In genomic region chr15:80739972-80740371, GRCm38 (mm10) we compare ENCODE assay signal across 20 mouse cellular contexts. TPM values are rescaled to one million over a fixed set of nuclear protein-coding genes. Genes with fewer than 3 reads are reported as not detected.
DNase-seq lines count a peak whose midpoint lies in the region; ATAC-seq and TF ChIP-seq lines count a peak whose summit lies in the region.
"Had no signal": no experiment of that assay in that cellular context is flagged by ENCODE, and none has a peak within 500 bp of the region (broad histone marks: within the 10 kb centered on the region; RNA-seq: fewer than 3 reads in every experiment).

No protein-coding gene starts in this region.

- no peak overlapping the region for H3K9ac ChIP-seq in embryonic facial prominence, embryonic 14.5 days (ENCODE audit: low read depth, low read length)
- no peak overlapping the region for H3K9ac ChIP-seq in MEL (ENCODE audit: control insufficient read depth, low read depth, low read length, poor library complexity, severe bottlenecking)
- H3K9ac ChIP-seq in intestine, embryonic 16.5 days (ENCODE audit: low read depth, low read length): no peak overlapping the region
- H3K9ac ChIP-seq: liver, embryonic 14.5 days; midbrain, embryonic 15.5 days; neural tube, embryonic 12.5 days had no signal

- TF ChIP-seq RAD21 in MEL (IDR thresholded peaks at IDR 0.05; ENCODE audit: low read depth, low read length): no peak

- TF ChIP-seq CTCF in MEL (IDR thresholded peaks at IDR 0.05 in 2 of 3, conservative IDR thresholded peaks at IDR 0.05 in 1 of 3; ENCODE audit: control insufficient read depth in 1 of 3, insufficient read depth in 1 of 3, low read depth in 2 of 3, low read length in 3 of 3, poor library complexity in 1 of 3, severe bottlenecking in 1 of 3): no peak

- H3K4me2 ChIP-seq in embryonic facial prominence, embryonic 14.5 days (ENCODE audit: low read depth, low read length): no peak overlapping the region
- H3K4me2 ChIP-seq in intestine, embryonic 16.5 days (ENCODE audit: low read depth, low read length): no peak overlapping the region
- H3K4me2 ChIP-seq: midbrain, embryonic 15.5 days; neural tube, embryonic 12.5 days had no signal

- H3K4me3 ChIP-seq in embryonic facial prominence, embryonic 14.5 days (ENCODE audit: low read depth, low read length): no peak overlapping the region
- no peak overlapping the region for H3K4me3 ChIP-seq in embryonic facial prominence, embryonic 10.5 days
- no peak overlapping the region for H3K4me3 ChIP-seq in MEL (ENCODE audit: control insufficient read depth in 1 of 2, insufficient read depth in 1 of 2, low read depth in 2 of 2, low read length in 2 of 2)
- no peak overlapping the region for H3K4me3 ChIP-seq in intestine, embryonic 16.5 days (ENCODE audit: low read length)
- H3K4me3 ChIP-seq: erythroblast, embryonic 14.5 days; hindbrain, embryonic 10.5 days; midbrain, embryonic 15.5 days; neural tube, embryonic 12.5 days had no signal

- H3K9me3 ChIP-seq in embryonic facial prominence, embryonic 14.5 days (ENCODE audit: control insufficient read depth, low read length): no peaks in the 10 kb centered on the region
- H3K9me3 ChIP-seq in embryonic facial prominence, embryonic 10.5 days: no peaks in the 10 kb centered on the region
- no peaks in the 10 kb centered on the region for H3K9me3 ChIP-seq in MEL (replicated peaks; ENCODE audit: insufficient read depth, low read length)
- no peaks in the 10 kb centered on the region for H3K9me3 ChIP-seq in intestine, embryonic 16.5 days (ENCODE audit: control insufficient read depth, low read length)
- H3K9me3 ChIP-seq: hindbrain, embryonic 10.5 days; midbrain, embryonic 15.5 days; neural tube, embryonic 12.5 days had no signal

- TF ChIP-seq POLR2A in MEL (IDR thresholded peaks at IDR 0.05; ENCODE audit: control insufficient read depth in 1 of 2, insufficient read depth in 1 of 2, low read depth in 1 of 2, low read length in 2 of 2, poor library complexity in 1 of 2): no peak

- H3K36me3 ChIP-seq in embryonic facial prominence, embryonic 14.5 days (ENCODE audit: control insufficient read depth, insufficient read depth, low read length): no peaks in the 10 kb centered on the region
- H3K36me3 ChIP-seq in embryonic facial prominence, embryonic 10.5 days (replicated peaks): no peaks in the 10 kb centered on the region
- H3K36me3 ChIP-seq in MEL (ENCODE audit: control insufficient read depth in 1 of 2, insufficient read depth in 2 of 2, low read length in 2 of 2): peaks cover 0 to 32% of the 10 kb centered on the region in 2 experiments; a peak in 2 of 4 replicates
- H3K36me3 ChIP-seq in intestine, embryonic 16.5 days (ENCODE audit: control insufficient read depth, insufficient read depth, low read length): no peaks in the 10 kb centered on the region
- H3K36me3 ChIP-seq: hindbrain, embryonic 10.5 days; midbrain, embryonic 15.5 days; neural tube, embryonic 12.5 days had no signal

- H3K4me1 ChIP-seq in embryonic facial prominence, embryonic 14.5 days (ENCODE audit: control insufficient read depth, insufficient read depth, low read length): no peaks in the 10 kb centered on the region
- H3K4me1 ChIP-seq in embryonic facial prominence, embryonic 10.5 days: no peaks in the 10 kb centered on the region
- peaks cover 18 to 29% of the 10 kb centered on the region in 2 experiments for H3K4me1 ChIP-seq in MEL (ENCODE audit: control insufficient read depth in 1 of 2, insufficient read depth in 2 of 2, low read length in 2 of 2)
- H3K4me1 ChIP-seq in intestine, embryonic 16.5 days (ENCODE audit: control insufficient read depth, insufficient read depth, low read length): peaks cover 5% of the 10 kb centered on the region; the same call in 1 of the 2 replicates
- H3K4me1 ChIP-seq: hindbrain, embryonic 10.5 days; midbrain, embryonic 15.5 days; neural tube, embryonic 12.5 days had no signal

- WGBS in embryonic facial prominence, embryonic 14.5 days: 100% methylated on average over 1 of the region's 1 CpGs
- 93% methylated on average over 1 of the region's 1 CpGs for WGBS in embryonic facial prominence, embryonic 10.5 days
- WGBS in intestine, embryonic 16.5 days: 96% methylated on average over 1 of the region's 1 CpGs

- TF ChIP-seq EP300 in MEL (IDR thresholded peaks at IDR 0.05; ENCODE audit: low read depth in 1 of 2, low read length in 2 of 2): no peak; a peak in 1 of 4 replicates

- no peaks in the 10 kb centered on the region for H3K27me3 ChIP-seq in embryonic facial prominence, embryonic 14.5 days (replicated peaks; ENCODE audit: control insufficient read depth, insufficient read depth, low read length)
- no peaks in the 10 kb centered on the region for H3K27me3 ChIP-seq in embryonic facial prominence, embryonic 10.5 days (replicated peaks; ENCODE audit: low read depth, poor library complexity, severe bottlenecking)
- no peaks in the 10 kb centered on the region; a peak in 1 of 4 replicates for H3K27me3 ChIP-seq in MEL (ENCODE audit: control insufficient read depth in 1 of 2, insufficient read depth in 2 of 2, low read length in 2 of 2)
- H3K27me3 ChIP-seq in intestine, embryonic 16.5 days (replicated peaks; ENCODE audit: control insufficient read depth, insufficient read depth, low read length): no peaks in the 10 kb centered on the region
- H3K27me3 ChIP-seq: midbrain, embryonic 15.5 days; neural tube, embryonic 12.5 days had no signal

- no peak for DNase-seq in embryonic facial prominence, embryonic 14.5 days (ENCODE audit: low spot score)
- DNase-seq in embryonic facial prominence, embryonic 10.5 days (ENCODE audit: low spot score): no peak
- peak; percentile 36 for DNase-seq in MEL (ENCODE audit: low read depth, low spot score)
- peak; percentile 44 for DNase-seq in naive thymus-derived CD4-positive, alpha-beta T cell, adult 2 months (ENCODE audit: low read depth)
- no peak for DNase-seq in cerebellum, adult 18-20 months
- no peak for DNase-seq in thymus, postnatal 4 days
- no peak for DNase-seq in adrenal gland, postnatal 4 days (ENCODE audit: low spot score in 2 of 2)
- DNase-seq: cerebellum, adult 2 months; embryo, embryonic 11 days; gastrocnemius, postnatal 14 days; kidney, adult 11 months; kidney, postnatal 25 days had no signal

- no peak for ATAC-seq in embryonic facial prominence, embryonic 14.5 days (ENCODE audit: low read depth)
- ATAC-seq in intestine, embryonic 16.5 days: no peak
- ATAC-seq: forebrain, embryonic 16.5 days; midbrain, embryonic 15.5 days had no signal

- H3K79me2 ChIP-seq in MEL (ENCODE audit: control insufficient read depth, insufficient read depth, low read length, poor library complexity): no peaks in the 10 kb centered on the region

- 0 out of 2 replicates have a peak overlapping the region, but pooled peaks have one; percentile 64 for H3K27ac ChIP-seq in embryonic facial prominence, embryonic 14.5 days (replicated peaks; ENCODE audit: low read depth, low read length)
- H3K27ac ChIP-seq in embryonic facial prominence, embryonic 10.5 days (replicated peaks): no peak overlapping the region
- no peak overlapping the region for H3K27ac ChIP-seq in MEL (ENCODE audit: control insufficient read depth, low read depth, low read length)
- 0 out of 2 replicates have a peak overlapping the region, but pooled peaks have one; percentile 6 for H3K27ac ChIP-seq in intestine, embryonic 16.5 days (ENCODE audit: low read length)
- H3K27ac ChIP-seq: hindbrain, embryonic 10.5 days; liver, embryonic 14.5 days; macrophage; midbrain, embryonic 15.5 days; neural tube, embryonic 12.5 days had no signal

TF ChIP-seq in MEL, 35 proteins besides CTCF, POLR2A, EP300 and RAD21:
- TF ChIP-seq MAFK (IDR thresholded peaks at IDR 0.05; ENCODE audit: borderline replicate concordance, low read depth, low read length) (no peak), ETS1 (IDR thresholded peaks at IDR 0.05; ENCODE audit: low read depth, low read length) (0 out of 2 replicates have a peak, but pooled peaks have one; percentile 9), RCOR1 (IDR thresholded peaks at IDR 0.05; ENCODE audit: low read depth, low read length) (no peak), TAL1 (IDR thresholded peaks at IDR 0.05; ENCODE audit: low read length) (peak; percentile 78), USF2 (IDR thresholded peaks at IDR 0.05; ENCODE audit: borderline replicate concordance in 1 of 2, insufficient read depth in 1 of 2, low read depth in 1 of 2, low read length in 2 of 2) (no peak)

RNA-seq across cellular contexts. Expression of gene Tnrc6b, which starts 28.9 kb away (rescaled TPM):
- 12.5 and 16.1 TPM in 2 replicates for polyA plus RNA-seq in embryonic facial prominence, embryonic 14.5 days (2014; fragmentation: Nextera tagmentation; extraction: Ambion mirVana)
- polyA plus RNA-seq in embryonic facial prominence, embryonic 10.5 days (2016; fragmentation: Nextera tagmentation; extraction: Ambion mirVana): 44.2 and 46.9 TPM in 2 replicates
- total RNA-seq in MEL (2012; rRNA removed): 8.0 and 8.2 TPM in 2 replicates
- 10 to 100 TPM in 1 of 2 experiments, 1 to 10 TPM in 1; 7.8 to 13.9 TPM for polyA plus RNA-seq in MEL (2012; ENCODE audit: insufficient read depth in 1 of 2, insufficient read length in 2 of 2, low read depth in 1 of 2, low replicate concordance in 2 of 2, missing spikeins in 1 of 2)
- 18.0 and 18.2 TPM in 2 replicates for polyA plus RNA-seq in intestine, embryonic 16.5 days (2015; fragmentation: Nextera tagmentation; extraction: Ambion mirVana)
- 10 to 100 TPM; 74.2 to 74.3 TPM for total RNA-seq in adrenal gland, postnatal 4 days (2021)

Comparison
In these comparisons a context has a peak if more than half of its experiments do, and no peak if none do; other contexts are left out.
1. H3K27ac ChIP-seq: peak in embryonic facial prominence, embryonic 14.5 days (single experiment) and intestine, embryonic 16.5 days (single experiment); none in embryonic facial prominence, embryonic 10.5 days (single experiment) and MEL (single experiment).
2. DNase-seq: peak in MEL (single experiment) and naive thymus-derived CD4-positive, alpha-beta T cell, adult 2 months (single experiment); none in embryonic facial prominence, embryonic 14.5 days (single experiment), embryonic facial prominence, embryonic 10.5 days (single experiment), cerebellum, adult 18-20 months (0 of 2), thymus, postnatal 4 days (single experiment) and adrenal gland, postnatal 4 days (0 of 2).